Mouse (Mus musculus): ENCODE measurements around the gene Gramd1b.

DNA sequence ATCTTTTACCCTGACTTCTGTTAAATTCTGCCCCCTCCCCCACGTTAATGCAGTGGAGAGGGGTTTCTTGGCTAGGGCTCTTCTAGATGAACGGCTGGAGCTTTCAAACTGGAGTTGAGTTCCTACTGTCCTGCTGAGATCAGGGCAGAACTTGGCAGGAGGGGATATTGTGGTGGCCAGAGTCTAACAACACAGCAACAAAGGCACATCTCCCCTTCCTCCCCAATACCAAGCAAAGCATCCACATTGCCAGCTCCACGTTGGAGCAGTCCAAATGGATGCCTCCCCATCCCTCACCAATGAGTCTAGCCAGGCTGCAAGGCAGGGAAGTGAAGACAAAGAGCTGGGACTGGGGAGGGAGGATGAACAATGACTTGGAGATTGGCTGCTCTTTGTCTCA is 49.9 kb downstream of the Gramd1b start:
- TF ChIP-seq CTCF (IDR thresholded peaks at IDR 0.05; ENCODE audit: extremely low read depth, insufficient read depth, insufficient read length, insufficient replicate concordance) (no peak), POLR2A (IDR thresholded peaks at IDR 0.05; ENCODE audit: low read depth, low read length) (no peak)
